Mouse (Mus musculus) hindbrain, embryonic 12.5 days (tissue): ENCODE data around the gene Tmem130. TPM values are rescaled to one million over a fixed set of nuclear protein-coding genes. Genes with fewer than 3 reads are reported as not detected.
A peak's percentile ranks its signal among the peaks of the same experiment; 100 is the strongest.
"Not testable (repeated sequence)": the region's sequence is repeated elsewhere in the genome, so short reads cannot be mapped to it uniquely, and the experiment has no call there.

Experiments
- ATAC-seq: fragments of 200-750 bp; cut with Nextera tagmentation; 2 replicates; pipeline ENCODE4 v1.8.0; 2017; ENCODE audit warnings: moderate TSS enrichment; ENCODE audit not compliant: low FRiP score
- H3K27ac ChIP-seq: fragments of 300-500 bp; sonication (generic); 2 replicates; pipeline ENCODE4 v1.5.1; 2016; ENCODE audit warnings: mild to moderate bottlenecking
- H3K27me3 ChIP-seq: fragments of 300-500 bp; sonication (generic); 2 replicates; pipeline ENCODE4 v1.6.1; 2016; ENCODE audit warnings: mild to moderate bottlenecking
- H3K36me3 ChIP-seq: fragments of 300-500 bp; sonication (generic); 2 replicates; pipeline ENCODE4 v1.6.1; 2016; ENCODE audit warnings: mild to moderate bottlenecking
- H3K4me1 ChIP-seq: fragments of 300-500 bp; sonication (generic); 2 replicates; pipeline ENCODE4 v1.6.1; 2016
- H3K4me2 ChIP-seq: fragments of 300-500 bp; sonication (generic); replicated peaks from 2 replicates; pipeline ENCODE4 v1.6.1; 2016; ENCODE audit warnings: mild to moderate bottlenecking
- H3K4me3 ChIP-seq: fragments of 300-500 bp; sonication (generic); 2 replicates; pipeline ENCODE4 v1.5.1; 2016; ENCODE audit warnings: mild to moderate bottlenecking
- H3K9ac ChIP-seq: fragments of 300-500 bp; sonication (generic); 2 replicates; pipeline ENCODE4 v1.6.1; 2016; ENCODE audit warnings: mild to moderate bottlenecking, moderate library complexity
- H3K9me3 ChIP-seq: fragments of 300-500 bp; sonication (generic); replicated peaks from 2 replicates; pipeline ENCODE4 v1.6.1; 2016; ENCODE audit warnings: mild to moderate bottlenecking
- WGBS: fragments of 180-500 bp; shearing (Covaris S2); methylation state at CpG from one replicate; pipeline ENCODE4 v1.1.7; 2016; 5-methylcytosine and 5-hydroxymethylcytosine counted together
- polyA plus RNA-seq: library from polyadenylated mRNA; unstranded; fragments of >200 nt; fragmentation: Nextera tagmentation; extraction: Ambion mirVana; gene quantifications from 2 replicates; pipeline ENCODE4 v1.2.1, GENCODE M21; 2016

Tmem130 gene
- polyA plus RNA-seq, 1 experiment from 2014 or later: 73.4 TPM

DNA sequence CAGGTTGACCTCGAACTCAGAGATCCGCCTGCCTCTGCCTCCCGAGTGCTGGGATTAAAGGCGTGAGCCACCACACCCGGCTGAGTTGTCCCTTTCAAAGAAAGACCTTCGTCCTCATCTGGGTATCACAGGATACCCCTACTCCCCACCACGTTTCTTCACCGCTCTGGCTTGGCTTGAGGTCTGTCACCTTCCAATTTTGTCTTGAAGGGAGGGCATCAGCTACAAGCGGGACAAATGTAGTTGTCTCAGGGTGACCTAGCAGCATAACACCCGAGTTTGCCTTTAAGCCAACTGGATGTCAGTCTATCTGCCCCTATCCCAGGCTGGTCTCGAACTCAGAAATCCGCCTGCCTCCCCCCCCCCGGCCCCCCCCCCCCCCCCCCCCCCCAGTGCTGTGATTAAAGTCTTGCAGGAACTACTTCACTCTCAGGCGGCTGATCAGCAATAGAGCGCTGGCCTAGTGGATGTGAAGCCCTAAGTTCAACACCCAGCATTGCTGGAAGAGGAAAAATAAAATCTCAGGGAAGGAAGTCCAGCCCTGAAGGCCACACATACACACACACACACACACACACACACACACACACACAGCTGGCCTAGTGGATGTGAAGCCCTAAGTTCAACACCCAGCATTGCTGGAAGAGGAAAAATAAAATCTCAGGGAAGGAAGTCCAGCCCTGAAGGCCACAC is 5.6 kb upstream of the Tmem130 start, which contains the start of gene Trrap:
Gene Trrap, plus strand, starts transcription at position 627 of the 693 bp plus-strand sequence.
- Histone ChIP-seq H3K27ac (peak within 1 kb of the TSS; percentile 95), H3K9ac (peak within 1 kb of the TSS; percentile 80), H3K4me3 (peak within 1 kb of the TSS; percentile 86), H3K4me1 (peaks cover 11% of the 10 kb centered on the region), H3K4me2 (peak within 1 kb of the TSS; percentile 84), H3K36me3 (peaks cover 17% of the 10 kb centered on the region)
- H3K27me3 ChIP-seq, ATAC-seq, H3K9me3 ChIP-seq: not testable (repeated sequence)
- WGBS: 91% methylated on average over 13 of the region's 15 CpGs

DNA sequence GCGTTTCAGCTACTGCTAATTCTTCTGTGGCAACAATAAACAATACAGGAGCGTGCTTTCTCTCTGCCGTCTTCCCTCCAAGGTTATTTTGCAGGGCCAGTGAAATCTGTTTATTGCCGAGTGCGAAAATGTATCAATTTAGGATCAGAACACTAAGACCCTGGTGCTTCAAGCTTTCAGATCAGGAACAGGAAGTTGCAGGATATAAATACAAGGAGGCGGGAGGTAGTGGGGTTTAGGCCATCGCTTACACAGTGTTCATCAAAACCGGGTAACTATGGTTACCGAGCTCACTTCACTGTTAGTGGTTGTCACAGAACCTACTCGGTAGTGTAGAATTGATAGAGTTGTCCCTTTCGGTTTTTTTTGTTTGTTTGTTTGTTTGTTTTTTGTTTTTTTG is 5.0 kb upstream of the Tmem130 start:
- Histone ChIP-seq H3K9ac (no peak overlapping the region), H3K9me3 (no peaks in the 10 kb centered on the region), H3K4me2 (no peak overlapping the region), H3K27ac (no peak overlapping the region; the same call in 1 of the 2 replicates), H3K4me3 (no peak overlapping the region), H3K4me1 (peaks cover 13% of the 10 kb centered on the region), H3K36me3 (peaks cover 13% of the 10 kb centered on the region), H3K27me3 (peaks cover 11% of the 10 kb centered on the region)
- WGBS: 88% methylated on average over 11 of the region's 11 CpGs
- no peak for ATAC-seq

DNA sequence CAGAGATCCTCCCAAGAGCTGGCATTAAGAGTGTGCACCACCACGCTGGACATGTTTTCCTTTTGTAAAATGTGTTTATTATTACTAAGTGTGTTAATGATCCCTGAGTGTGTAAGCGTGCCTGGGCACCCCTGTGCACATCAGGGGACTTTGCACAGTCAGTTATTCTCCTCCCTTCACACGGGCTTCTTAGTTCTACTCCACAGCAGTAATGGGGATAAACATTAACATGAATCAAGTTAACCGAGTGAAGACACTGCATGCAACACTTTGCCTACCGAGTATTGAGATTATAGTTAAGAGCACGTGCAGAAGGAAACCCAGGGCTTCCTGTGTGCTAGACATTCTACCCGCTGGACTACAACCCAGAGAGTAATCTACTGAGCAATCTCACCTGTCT is 4.4 kb upstream of the Tmem130 start:
- Histone ChIP-seq H3K4me2 (no peak overlapping the region), H3K27ac (no peak overlapping the region), H3K36me3 (peaks cover 7% of the 10 kb centered on the region), H3K9ac (no peak overlapping the region), H3K9me3 (no peaks in the 10 kb centered on the region), H3K4me1 (peaks cover 18% of the 10 kb centered on the region), H3K27me3 (peaks cover 17% of the 10 kb centered on the region), H3K4me3 (no peak overlapping the region)
- 81% methylated on average over 7 of the region's 7 CpGs for WGBS
- ATAC-seq: no peak

DNA sequence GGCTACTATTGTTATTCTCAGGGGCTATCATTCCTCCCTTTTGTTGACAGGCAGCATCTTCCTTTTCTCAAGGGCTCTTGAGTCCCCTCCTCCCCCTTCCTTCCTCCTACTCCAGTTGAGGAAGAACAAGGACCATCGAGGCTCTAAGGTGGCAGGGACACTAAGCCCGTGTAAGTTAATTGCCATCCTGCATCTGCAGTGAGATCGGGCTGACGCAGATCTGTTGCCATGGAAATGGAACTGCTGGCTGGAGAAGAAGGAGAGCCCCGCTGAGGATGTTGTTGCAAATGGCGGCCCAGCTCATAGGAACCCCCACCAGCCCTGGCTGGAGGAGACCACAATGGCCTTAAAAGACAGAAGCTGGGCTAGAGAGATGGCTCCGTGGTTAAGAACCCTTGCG is 3.2 kb downstream of the Tmem130 start:
- Histone ChIP-seq H3K9ac (no peak overlapping the region), H3K27me3 (peaks cover 17% of the 10 kb centered on the region), H3K36me3 (no peaks in the 10 kb centered on the region), H3K4me1 (peaks cover 12% of the 10 kb centered on the region), H3K27ac (peak overlapping the region; percentile 46; the same call in 1 of the 2 replicates), H3K9me3 (no peaks in the 10 kb centered on the region), H3K4me2 (peak overlapping the region; percentile 14; the same call in 1 of the 2 replicates), H3K4me3 (no peak overlapping the region)
- peak; percentile 30 for ATAC-seq
- WGBS: 14% methylated on average over 8 of the region's 8 CpGs

DNA sequence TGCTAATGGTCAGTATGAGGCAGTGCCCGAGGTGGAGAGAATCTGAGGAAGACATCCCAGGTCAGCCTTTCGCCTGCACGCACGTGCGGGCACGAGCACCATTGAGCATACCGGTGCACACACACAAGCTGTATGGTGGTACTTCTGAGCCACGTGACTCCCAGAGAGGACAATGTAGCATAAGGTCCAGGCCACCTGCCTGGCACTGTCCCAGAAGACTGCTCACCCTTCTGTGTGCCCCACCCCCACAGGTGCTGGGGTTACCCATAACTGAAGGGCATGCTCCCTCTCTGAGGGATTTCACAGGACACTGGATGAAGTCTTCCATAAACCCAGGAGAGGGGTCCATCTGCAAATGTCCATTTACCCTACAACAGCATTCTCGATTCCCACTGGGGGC is 4.2 kb downstream of the Tmem130 start:
- Histone ChIP-seq H3K27ac (no peak overlapping the region), H3K4me2 (no peak overlapping the region)
- 90% methylated on average over 9 of the region's 9 CpGs for WGBS

DNA sequence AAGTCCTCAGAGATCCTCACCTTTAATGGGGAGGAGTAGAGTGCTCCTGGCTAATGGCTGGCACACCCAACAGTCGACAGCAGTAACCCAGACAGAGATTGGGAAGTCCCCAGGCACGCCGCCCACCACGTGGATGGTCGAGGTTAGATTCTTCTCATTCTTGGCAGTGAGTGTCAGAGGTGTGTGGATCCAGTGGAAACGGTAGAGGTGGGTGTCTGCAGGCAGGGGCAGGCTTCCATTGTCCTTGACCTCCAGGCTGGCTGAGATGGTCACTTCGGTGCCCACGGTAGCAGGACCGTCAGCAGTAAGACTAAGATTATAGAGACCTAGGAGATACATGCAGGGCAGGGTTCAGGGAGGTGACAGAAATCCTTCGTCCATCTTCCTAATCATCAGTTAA is 6.4 kb downstream of the Tmem130 start:
- Histone ChIP-seq H3K4me2 (no peak overlapping the region), H3K4me3 (no peak overlapping the region), H3K4me1 (peaks cover 5% of the 10 kb centered on the region; the same call in 1 of the 2 replicates), H3K36me3 (no peaks in the 10 kb centered on the region), H3K27ac (no peak overlapping the region), H3K9me3 (no peaks in the 10 kb centered on the region), H3K9ac (no peak overlapping the region), H3K27me3 (no peaks in the 10 kb centered on the region)
- no peak for ATAC-seq
- 81% methylated on average over 10 of the region's 10 CpGs for whole genome bisulfite sequencing

More for the DNA sequence above, 4.2 kb downstream of the Tmem130 start:
- no peak overlapping the region for H3K4me3 ChIP-seq
- peaks cover 12% of the 10 kb centered on the region for H3K4me1 ChIP-seq
- H3K9me3 ChIP-seq: no peaks in the 10 kb centered on the region
- H3K9ac ChIP-seq: no peak overlapping the region
- no peak for ATAC-seq
- no peaks in the 10 kb centered on the region for H3K36me3 ChIP-seq
- peaks cover 12% of the 10 kb centered on the region for H3K27me3 ChIP-seq

DNA sequence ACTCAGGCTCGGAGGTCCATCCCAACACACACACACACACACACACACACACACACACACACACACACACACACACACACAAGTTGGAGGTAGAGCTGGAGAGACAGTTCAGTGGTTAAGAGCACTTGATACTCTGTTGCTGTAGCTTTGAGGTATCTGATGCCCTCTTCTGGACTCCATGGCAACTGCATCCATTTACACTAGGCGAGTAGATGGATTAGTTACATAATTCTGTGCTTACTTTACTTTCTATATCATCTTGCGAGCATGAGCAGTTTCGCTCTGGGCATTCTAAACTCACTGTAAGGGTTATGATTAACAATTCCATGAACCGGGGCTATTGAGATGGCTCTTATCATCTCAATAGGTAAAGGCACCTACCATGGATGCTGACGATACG is 8.6 kb downstream of the Tmem130 start:
- Histone ChIP-seq H3K4me1 (no peaks in the 10 kb centered on the region), H3K4me2 (no peak overlapping the region), H3K9me3 (no peaks in the 10 kb centered on the region), H3K27me3 (no peaks in the 10 kb centered on the region), H3K27ac (no peak overlapping the region), H3K9ac (no peak overlapping the region), H3K4me3 (no peak overlapping the region), H3K36me3 (peaks cover 12% of the 10 kb centered on the region)
- 71% methylated on average over 7 of the region's 7 CpGs for WGBS
- ATAC-seq: no peak

DNA sequence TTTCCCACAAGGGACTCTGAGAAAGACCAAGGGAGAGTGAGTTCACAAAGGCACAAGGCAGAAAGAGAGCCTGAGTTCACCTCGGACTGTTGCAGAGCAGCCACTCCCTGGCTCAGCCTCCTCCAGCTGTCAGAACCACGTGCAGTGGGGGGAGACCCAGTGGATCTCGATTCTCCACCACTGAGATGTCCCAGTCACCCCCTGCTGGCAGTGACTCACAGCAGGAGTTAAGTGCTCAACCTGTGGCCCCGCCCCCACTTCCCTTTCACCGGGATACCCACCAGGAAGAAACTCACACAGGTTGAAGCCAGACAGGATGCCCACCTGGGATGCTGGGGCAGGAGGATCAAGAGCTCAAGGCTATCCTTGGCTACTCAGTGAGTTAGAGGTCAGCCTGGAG is 9.2 kb downstream of the Tmem130 start:
- Histone ChIP-seq H3K9me3 (no peaks in the 10 kb centered on the region), H3K27me3 (no peaks in the 10 kb centered on the region), H3K27ac (no peak overlapping the region), H3K4me1 (no peaks in the 10 kb centered on the region), H3K4me2 (no peak overlapping the region), H3K4me3 (no peak overlapping the region), H3K9ac (no peak overlapping the region), H3K36me3 (peaks cover 12% of the 10 kb centered on the region)
- ATAC-seq: no peak
- 12% methylated on average over 5 of the region's 5 CpGs for WGBS

DNA sequence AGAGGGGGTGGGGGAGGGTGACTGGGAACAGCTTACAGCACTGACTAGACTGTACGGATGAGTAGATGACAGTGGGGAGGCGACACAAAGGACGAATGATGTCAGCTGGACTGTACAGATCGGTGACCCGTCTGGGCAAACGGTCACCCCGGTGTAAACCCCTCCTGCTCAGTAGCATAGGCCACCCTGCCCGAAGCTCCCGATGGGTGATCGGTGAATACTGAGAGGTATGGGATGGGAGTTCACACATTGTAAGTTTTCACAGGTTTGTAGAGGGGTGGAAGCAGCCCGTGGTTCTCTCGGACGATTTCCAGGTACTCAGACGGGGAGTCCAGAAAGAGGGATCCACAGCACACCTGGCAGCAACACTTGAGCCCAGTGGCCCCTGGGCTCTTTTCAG is 24.5 kb downstream of the Tmem130 start:
- 88% methylated on average over 14 of the region's 14 CpGs for WGBS
- no peaks in the 10 kb centered on the region for H3K4me1 ChIP-seq
- H3K36me3 ChIP-seq: peaks cover 11% of the 10 kb centered on the region; the same call in 1 of the 2 replicates
- no peak for ATAC-seq
- no peak overlapping the region for H3K27ac ChIP-seq
- no peak overlapping the region for H3K4me3 ChIP-seq
- H3K27me3 ChIP-seq: no peaks in the 10 kb centered on the region
- no peak overlapping the region for H3K9ac ChIP-seq
- no peak overlapping the region for H3K4me2 ChIP-seq
- no peaks in the 10 kb centered on the region for H3K9me3 ChIP-seq

DNA sequence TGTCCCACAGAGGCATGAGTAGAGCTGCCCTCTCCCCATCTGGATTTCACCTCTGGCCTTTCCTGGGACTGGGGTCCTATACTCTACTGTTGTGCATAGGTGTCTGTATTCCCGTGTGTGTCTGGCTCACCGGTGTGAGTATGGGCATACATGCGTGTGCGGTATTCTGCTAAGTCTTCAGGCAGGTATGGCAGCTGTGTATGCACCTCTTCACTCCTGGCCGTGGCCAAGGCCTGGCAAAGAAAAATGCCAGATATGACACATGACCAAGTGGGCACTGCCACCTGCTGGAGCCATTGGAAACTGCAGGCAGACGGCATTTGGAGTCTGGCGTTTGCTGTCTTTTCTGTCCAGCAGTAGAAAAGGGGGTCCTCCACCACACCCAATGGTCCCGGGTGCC is 26.7 kb downstream of the Tmem130 start:
- H3K27me3 ChIP-seq: no peaks in the 10 kb centered on the region
- no peaks in the 10 kb centered on the region for H3K36me3 ChIP-seq
- H3K4me1 ChIP-seq: no peaks in the 10 kb centered on the region
- H3K27ac ChIP-seq: no peak overlapping the region
- no peaks in the 10 kb centered on the region for H3K9me3 ChIP-seq
- WGBS: 36% methylated on average over 8 of the region's 8 CpGs
- H3K9ac ChIP-seq: no peak overlapping the region
- H3K4me3 ChIP-seq: no peak overlapping the region
- no peak overlapping the region for H3K4me2 ChIP-seq
- peak; percentile 56; the same call in 1 of the 2 replicates for ATAC-seq

DNA sequence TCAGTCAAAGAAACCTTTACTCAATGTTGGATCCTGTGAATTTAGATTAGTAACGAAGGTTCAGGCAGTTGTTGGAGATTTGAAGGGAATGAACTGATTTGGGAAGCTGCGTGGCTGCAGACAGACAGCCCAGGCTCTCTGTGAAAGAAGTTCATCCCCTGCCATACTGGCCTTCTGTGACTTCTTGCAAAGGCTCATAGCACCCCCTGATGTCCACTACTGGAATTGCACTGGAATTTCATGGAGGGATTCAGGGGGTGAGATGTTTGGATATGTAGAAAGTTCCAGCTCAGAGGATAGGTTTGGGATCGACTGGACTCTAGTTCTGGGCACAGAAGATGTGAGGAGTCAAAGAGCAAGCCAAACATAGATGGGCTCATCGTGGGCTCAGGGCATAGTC is 27.7 kb downstream of the Tmem130 start:
- Histone ChIP-seq H3K4me2 (no peak overlapping the region), H3K27ac (no peak overlapping the region), H3K27me3 (0 out of 2 replicates have a peak, but pooled peaks cover 3% of the 10 kb centered on the region), H3K4me3 (no peak overlapping the region), H3K36me3 (no peaks in the 10 kb centered on the region), H3K9ac (no peak overlapping the region), H3K9me3 (no peaks in the 10 kb centered on the region), H3K4me1 (no peaks in the 10 kb centered on the region)
- 37% methylated on average over 4 of the region's 4 CpGs for WGBS
- no peak for ATAC-seq

DNA sequence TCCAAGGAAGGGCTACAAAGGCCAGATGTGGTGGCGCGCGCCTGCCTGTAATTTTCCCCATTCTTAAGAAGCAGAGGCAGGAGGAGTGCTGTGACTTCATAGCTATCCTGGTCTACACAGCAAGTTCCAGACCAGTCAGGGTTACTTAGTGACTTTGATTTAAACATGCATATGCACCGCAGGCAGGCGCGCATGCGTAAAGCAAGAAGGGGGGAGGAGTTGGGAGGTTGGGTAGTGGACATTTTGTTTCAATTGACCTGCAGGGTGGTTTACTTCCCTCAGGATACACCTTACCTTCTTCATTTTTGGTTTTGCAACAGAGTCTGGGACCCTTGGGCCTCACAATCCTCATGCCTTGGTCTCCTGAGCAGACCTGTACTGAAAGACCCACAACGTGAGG is 32.4 kb downstream of the Tmem130 start:
- H3K9ac ChIP-seq: no peak overlapping the region
- H3K4me1 ChIP-seq: no peaks in the 10 kb centered on the region
- no peaks in the 10 kb centered on the region for H3K36me3 ChIP-seq
- 79% methylated on average over 8 of the region's 8 CpGs for WGBS
- no peak overlapping the region for H3K27ac ChIP-seq
- H3K4me3 ChIP-seq: no peak overlapping the region
- no peak overlapping the region for H3K4me2 ChIP-seq
- ATAC-seq: no peak
- H3K27me3 ChIP-seq: peaks cover 16% of the 10 kb centered on the region
- no peaks in the 10 kb centered on the region for H3K9me3 ChIP-seq

DNA sequence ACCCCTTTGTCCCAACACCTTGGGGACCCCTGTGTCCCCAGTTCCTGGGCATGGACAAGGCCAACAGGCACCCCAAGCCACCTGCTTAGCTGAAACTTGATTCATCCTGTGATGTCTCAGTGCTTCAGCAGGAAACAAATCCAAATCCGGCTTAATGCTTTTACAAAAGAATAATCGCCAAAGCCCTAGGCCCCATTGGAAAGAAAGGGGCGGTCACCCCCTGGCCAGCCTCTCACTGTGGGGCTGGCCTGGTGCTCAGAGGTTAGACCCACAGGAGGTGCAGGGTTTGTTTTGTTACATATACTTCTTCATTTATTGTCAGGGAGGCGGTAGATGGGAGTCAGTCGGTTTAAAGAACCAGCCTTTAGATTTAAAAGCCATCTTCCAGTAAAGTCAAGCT is 33.4 kb downstream of the Tmem130 start:
- H3K4me3 ChIP-seq: no peak overlapping the region
- WGBS: 14% methylated on average over 5 of the region's 5 CpGs
- no peaks in the 10 kb centered on the region for H3K4me1 ChIP-seq
- H3K27ac ChIP-seq: no peak overlapping the region
- H3K9me3 ChIP-seq: no peaks in the 10 kb centered on the region
- H3K4me2 ChIP-seq: no peak overlapping the region
- no peaks in the 10 kb centered on the region for H3K36me3 ChIP-seq
- peaks cover 16% of the 10 kb centered on the region for H3K27me3 ChIP-seq
- H3K9ac ChIP-seq: no peak overlapping the region
- ATAC-seq: no peak
